Mouse (Mus musculus) splenic B cell, adult 2 months (primary cell): ENCODE results near the gene Dhx9.
"Not testable (repeated sequence)": the region's sequence is repeated elsewhere in the genome, so short reads cannot be mapped to it uniquely, and the experiment has no call there.

ENCODE experiments used
- DNase-seq: peaks from one replicate; pipeline ENCODE4 v3.0.0-alpha.2; 2011; ENCODE audit warnings: low read depth, low spot score
- H3K27me3 ChIP-seq: 2 replicates; pipeline ENCODE4 v1.6.1; 2012; ENCODE audit warnings: mild to moderate bottlenecking, low read length, moderate library complexity, mixed read lengths; ENCODE audit not compliant: control insufficient read depth, poor library complexity, insufficient read depth, severe bottlenecking
- H3K36me3 ChIP-seq: 2 replicates; pipeline ENCODE4 v1.6.1; 2012; ENCODE audit warnings: mild to moderate bottlenecking, low read length, moderate library complexity, mixed read lengths; ENCODE audit not compliant: control insufficient read depth, poor library complexity, insufficient read depth, severe bottlenecking

The Dhx9 gene

DNA sequence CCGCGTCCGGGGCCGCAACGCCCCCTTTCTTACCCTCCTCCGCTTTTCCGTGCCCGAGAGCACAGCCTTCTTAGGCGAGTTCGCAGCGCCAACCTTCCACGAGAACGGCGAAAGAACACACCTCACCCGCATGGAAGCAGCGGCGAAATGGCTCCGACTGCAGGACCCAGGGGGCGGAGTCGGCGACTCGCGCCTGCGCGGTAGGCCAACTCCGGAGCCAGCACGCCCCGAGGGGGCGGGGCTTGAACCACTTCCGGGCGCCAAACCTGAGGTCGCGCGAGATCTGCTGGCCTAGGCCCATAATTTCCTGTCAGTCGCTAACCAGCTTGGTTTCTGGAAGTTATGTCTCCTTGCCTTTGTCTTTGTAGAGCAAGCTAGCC, at the start of gene Dhx9:
Gene Dhx9, minus strand, starts transcription at position 161 of the 380 bp plus-strand sequence.
- DNase-seq: peak; percentile 98
- Histone ChIP-seq H3K27me3 (no peaks in the 10 kb centered on the region), H3K36me3 (peaks cover 2% of the 10 kb centered on the region; the same call in 1 of the 2 replicates)

DNA sequence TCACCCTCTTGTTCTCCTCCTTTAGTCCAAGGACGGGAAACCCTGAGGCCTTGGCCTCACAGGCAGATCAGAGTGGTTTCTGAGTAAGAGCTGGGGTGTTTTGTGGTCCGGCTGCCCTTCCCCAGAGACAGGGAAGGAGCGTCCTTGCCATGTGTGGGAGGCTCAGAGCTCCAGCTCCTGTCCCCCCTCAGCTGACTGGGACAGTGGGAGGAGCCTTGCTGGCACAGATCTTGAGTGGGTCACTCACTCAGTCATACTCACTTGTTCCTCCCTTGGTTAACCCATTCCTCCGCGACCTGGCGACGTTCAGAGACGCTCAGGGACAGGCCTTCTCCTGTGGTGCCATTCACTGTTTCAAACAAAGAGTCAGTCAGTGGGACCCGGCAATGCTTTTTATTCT, 48.2 kb upstream of the Dhx9 start:
- no peak for DNase-seq
- Histone ChIP-seq H3K27me3 (no peaks in the 10 kb centered on the region), H3K36me3 (no peaks in the 10 kb centered on the region)

DNA sequence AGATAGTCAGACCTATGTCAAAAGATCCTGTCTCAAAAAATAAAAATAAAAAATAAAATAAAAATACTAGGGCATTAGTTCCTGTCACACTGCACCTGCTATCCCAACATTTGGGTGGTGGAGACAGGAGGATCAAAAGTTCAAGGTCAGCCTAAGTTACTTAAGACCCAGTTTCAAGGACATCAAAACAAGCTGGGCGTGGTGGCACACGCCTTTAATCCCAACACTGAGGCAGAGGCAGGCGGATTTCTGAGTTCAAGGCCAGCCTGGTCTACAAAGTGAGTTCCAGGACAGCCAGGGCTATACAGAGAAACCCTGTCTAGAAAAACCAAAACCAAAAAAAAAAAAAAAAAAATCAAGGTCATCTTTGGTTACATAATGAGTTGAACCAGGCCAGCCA, 45.4 kb upstream of the Dhx9 start:
- not testable (repeated sequence) for H3K36me3 ChIP-seq, H3K27me3 ChIP-seq, DNase-seq

DNA sequence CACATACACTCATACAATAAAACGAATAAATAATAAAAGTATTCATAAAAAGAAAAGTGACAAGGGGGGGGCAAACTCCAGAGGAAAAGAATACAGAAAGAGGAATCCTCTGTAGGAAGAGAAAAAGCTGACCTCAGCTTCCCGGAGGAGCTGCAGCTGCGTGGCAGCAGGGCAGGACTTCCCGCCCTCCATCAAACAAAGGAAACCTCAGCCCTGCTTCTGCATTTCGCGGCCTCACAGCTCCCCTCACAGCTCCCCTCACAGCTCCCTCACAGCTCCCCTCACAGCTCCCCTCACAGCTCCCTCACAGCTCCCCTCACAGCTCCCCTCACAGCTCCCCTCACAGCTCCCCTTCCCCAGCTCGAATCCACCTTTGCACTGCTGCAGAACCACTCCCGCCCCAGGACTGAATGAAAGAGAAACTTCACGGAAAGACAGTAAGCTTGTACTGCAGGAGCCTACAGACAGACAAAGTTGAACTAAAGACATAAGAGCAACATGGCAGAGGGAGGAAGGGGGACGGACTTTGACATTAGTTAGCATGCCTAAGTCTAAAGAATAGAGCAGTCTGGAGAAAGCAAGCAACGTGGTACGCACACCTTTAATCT, 44.9 kb upstream of the Dhx9 start:
- Histone ChIP-seq H3K27me3 (no peaks in the 10 kb centered on the region), H3K36me3 (no peaks in the 10 kb centered on the region)
- DNase-seq: peak; percentile 18

DNA sequence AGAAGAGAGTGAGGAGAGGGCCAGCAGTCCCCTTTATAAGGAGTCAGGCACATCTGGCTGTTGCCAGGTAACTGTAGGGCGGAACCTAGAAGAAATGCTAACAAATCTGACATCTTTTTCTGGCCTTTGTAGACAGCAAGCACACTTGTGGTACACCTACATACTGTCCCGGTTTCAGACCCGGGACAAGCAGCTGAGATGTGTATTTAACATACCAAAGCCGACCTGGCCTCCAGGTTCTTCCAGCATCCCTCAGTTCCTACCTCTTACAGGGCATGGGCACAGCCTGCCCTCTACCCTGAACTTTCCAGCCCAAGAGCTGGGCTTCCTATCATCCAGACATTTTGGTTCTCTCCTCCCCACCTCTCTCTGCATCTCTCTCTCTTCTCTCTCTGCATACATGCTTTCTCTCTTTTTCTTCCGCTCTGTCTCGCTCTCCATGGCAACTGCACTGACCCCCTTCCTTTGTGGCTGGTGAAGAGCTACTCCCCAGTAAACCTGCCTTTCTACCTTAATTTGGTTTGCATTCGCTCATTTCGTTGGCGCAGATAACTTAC, 44.3 kb upstream of the Dhx9 start:
- H3K27me3 ChIP-seq: no peaks in the 10 kb centered on the region
- no peaks in the 10 kb centered on the region for H3K36me3 ChIP-seq
- DNase-seq: no peak

DNA sequence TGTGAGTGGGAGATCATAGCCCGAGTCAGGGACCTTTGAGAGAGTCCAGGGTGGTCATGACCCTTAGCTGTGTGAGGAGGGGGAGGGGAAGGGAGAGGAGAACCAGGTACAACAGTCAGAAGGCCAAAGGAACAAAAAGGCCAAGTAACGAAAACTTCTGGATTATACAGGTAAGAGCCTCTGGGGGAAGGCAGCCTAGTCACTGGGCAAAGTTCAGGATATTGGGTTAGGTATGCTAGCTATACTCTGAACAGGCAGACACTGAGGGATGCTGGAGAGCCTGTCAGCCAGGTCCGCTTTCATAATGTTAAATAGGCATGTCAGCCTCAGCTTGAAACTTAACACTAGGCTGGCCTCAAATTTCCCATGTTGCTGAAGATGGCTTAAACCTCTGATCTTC, 34.7 kb upstream of the Dhx9 start:
- Histone ChIP-seq H3K36me3 (no peaks in the 10 kb centered on the region), H3K27me3 (no peaks in the 10 kb centered on the region)
- DNase-seq: no peak

DNA sequence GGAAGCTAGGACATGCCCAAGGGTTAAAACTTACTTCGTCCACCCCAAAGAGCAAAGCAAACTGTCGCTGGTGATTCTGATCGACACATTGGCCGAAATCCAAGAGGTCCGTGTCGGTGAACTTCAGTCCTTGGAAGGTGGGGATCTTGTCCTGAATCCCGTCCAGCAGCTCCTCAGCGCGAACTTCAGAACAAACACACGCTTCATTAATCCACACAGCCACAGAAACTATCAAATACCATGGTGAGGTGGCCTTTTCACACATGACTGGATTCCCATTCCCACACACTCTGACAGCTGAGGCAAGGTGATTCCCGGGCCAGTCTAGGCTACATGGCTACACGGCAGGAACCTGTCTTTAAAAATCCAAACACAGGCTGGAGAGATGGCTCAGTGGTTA, 27.9 kb upstream of the Dhx9 start:
- no peaks in the 10 kb centered on the region for H3K27me3 ChIP-seq
- H3K36me3 ChIP-seq: no peaks in the 10 kb centered on the region
- no peak for DNase-seq

DNA sequence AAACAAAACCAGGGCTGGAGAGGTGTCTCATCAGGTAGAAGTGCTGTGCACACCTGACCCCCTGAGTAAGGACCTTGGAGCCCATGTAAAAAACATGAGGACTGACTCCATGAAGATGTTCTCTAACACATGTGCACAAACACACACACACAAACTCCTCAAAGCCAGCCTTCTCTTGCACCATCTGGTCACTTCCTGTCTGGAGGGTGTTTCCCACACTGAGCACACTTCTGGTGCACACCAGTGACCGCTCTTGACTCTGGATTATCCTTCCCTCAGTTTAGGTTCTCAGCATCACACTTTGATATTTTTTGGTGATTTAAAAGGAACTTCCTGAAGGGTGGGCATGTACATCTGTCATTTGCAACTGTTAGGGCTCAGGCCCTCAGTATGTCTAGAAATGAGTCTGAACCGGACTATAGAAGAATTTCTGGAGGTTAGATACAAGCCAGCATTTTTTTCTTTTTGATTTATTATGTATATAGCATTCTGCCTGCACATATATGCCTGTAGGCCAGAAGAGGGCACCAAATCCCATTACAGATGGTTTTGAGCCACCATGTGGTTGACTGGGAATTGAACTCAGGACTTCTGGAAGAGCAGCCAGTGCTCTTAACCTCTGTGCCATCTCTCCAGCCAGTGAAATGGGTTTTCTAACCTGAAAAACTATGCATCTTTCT, 23.0 kb upstream of the Dhx9 start:
- peak; percentile 50 for DNase-seq
- no peaks in the 10 kb centered on the region for H3K27me3 ChIP-seq
- no peaks in the 10 kb centered on the region for H3K36me3 ChIP-seq

DNA sequence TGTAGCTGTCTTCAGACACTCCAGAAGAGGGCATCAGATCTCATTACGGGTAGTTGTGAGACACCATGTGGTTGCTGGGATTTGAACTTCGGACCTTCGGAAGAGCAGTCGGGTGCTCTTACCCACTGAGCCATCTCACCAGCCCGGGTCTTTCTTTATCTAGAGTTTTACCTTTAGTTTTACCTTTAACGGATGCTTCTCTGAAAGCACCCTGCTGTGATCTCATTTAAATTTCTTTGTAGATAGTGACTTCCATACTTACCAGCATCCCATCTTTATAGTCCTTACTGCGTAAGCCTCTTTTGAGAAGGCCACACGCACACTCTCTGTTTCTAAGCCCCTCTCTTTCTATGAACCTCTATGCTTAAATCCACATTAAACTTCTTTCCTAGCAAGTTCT, 22.1 kb upstream of the Dhx9 start:
- H3K27me3 ChIP-seq: not testable (repeated sequence)

DNA sequence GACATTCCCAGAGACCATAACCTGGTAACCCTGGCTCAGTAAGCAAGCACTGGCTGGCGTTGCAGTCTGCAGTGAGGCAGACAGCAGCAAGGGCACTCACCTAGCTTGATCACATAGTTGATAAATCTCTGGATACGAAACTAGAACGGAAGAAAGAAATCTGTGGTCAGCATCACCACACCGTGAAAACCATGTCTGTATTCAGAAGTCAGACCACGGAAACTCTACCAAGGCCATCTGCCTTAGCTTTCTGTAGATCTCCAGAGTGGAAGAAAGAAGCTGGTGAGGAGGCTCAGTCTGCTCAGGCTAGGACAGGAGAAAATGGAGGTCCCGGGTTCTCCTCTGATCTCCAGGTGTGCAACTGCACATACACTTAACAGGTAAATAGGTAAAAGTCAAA, 21.6 kb upstream of the Dhx9 start:
- no peak for DNase-seq
- no peaks in the 10 kb centered on the region for H3K27me3 ChIP-seq
- H3K36me3 ChIP-seq: no peaks in the 10 kb centered on the region

More for the DNA sequence above, 22.1 kb upstream of the Dhx9 start:
- H3K36me3 ChIP-seq, DNase-seq: not testable (repeated sequence)

DNA sequence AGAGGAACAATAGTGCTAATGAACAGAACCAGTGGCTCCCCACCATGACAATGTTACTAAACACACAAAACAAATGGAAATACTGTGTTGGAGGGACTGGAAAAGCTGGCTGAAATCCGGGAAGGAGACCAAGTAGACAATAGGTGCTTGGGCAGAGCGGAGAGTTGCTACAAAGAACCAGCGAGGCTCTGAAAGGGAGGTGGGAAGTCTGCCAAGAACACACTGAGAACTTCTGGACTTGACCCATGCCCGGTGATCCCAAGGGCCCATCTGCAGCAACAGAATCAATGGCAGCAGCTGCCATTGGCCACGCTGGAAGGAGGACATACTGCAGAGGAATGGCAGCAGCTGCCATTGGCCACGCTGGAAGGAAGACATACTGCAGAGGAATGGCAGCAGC, 18.8 kb upstream of the Dhx9 start:
- no peaks in the 10 kb centered on the region for H3K36me3 ChIP-seq
- H3K27me3 ChIP-seq: no peaks in the 10 kb centered on the region
- DNase-seq: no peak

DNA sequence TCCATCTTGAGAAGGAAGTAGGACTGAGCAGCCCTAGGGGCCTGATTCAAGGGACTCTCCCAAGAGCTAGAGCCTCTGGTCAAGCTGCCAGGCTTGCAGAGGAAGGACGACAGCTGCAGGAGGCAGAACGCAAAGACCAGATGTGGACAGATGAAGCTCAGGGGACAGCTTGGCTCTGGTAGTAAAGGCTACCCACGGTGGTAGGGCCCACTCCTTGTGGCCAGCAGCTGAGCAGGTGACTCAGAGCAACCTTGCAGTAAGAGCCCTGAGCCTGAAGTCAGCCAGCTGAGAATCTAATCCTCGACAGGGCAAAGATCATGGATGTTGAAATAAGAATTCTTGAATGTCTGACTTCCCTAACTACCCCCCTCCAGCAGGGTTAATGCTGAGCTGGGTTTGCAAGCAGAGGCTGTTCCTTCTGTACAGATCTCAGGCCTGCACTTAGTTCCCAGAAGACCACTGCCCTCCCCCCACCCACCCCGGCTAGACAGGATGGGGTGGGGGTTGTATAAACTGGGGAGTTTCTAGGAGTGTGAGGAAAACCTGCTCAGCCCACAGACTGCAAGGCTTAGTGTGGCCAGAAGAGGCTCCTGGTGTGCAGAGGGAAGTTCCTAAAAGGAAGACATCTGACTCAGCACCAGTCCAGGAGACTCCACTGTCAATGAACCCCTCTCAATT, 14.3 kb upstream of the Dhx9 start:
- no peaks in the 10 kb centered on the region for H3K36me3 ChIP-seq
- no peak for DNase-seq
- no peaks in the 10 kb centered on the region for H3K27me3 ChIP-seq

DNA sequence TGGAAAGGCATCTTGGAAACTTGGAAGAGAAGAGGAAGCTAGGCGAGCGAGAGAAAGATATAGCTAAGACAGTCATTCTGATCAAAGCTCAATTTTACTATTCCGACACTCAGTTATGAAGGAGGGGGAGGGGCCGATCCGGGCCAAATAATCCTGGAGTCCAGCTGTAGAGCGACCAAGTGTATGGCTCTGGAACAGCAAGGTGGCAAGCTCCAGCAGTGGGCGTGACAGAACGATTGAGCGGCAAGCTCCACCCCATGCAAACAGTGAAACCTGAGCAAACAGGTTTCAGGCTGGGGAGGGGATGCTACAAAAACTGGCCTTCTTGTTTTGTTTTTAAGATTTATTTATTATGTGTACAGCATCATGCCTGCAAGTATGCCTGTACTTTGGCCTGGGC, 12.6 kb upstream of the Dhx9 start:
- Histone ChIP-seq H3K36me3 (no peaks in the 10 kb centered on the region), H3K27me3 (no peaks in the 10 kb centered on the region)
- DNase-seq: no peak

DNA sequence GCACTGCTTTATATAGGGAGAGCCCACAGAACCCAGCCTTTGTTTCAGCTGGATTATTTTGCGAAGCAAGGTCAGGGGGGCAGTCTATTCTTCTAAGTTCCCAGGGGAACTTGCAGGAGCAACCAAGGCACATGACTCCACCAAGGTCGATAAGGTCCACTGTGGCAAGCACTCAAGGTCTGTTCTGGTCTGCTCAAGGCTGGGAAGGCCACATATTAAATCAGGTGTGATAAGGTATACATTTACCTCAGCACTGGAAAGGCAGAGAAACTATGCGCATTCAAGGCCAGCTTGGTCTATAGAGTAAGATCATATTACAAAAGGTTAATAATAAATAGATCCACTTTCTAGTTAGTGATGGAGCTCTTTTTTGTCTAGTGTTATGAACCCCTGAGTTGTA, 8.6 kb upstream of the Dhx9 start:
- no peaks in the 10 kb centered on the region for H3K36me3 ChIP-seq
- DNase-seq: no peak
- H3K27me3 ChIP-seq: no peaks in the 10 kb centered on the region

DNA sequence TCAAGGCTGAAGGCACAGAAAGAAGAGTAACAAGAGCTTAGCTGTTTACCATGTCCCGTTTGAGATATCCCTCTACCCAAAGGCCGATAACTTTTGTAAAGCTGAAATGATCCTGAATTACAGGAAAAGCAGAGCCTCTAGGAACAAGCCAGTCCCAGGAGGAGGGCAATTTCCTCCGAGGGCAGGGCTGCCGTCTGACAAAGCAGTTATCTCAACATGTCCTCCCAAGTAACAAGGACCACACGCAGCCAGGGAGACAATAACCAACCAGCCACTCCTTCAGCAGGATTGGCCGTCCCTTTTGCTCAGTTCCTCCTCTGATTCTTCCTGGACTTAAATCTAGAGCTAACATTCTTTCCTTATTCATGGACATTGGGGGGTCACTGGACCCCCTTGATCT, 6.5 kb upstream of the Dhx9 start:
- Histone ChIP-seq H3K27me3 (no peaks in the 10 kb centered on the region), H3K36me3 (no peaks in the 10 kb centered on the region)
- no peak for DNase-seq
